Mouse (Mus musculus) forebrain, embryonic 11.5 days (tissue): ENCODE measurements around the gene Gm10471. TPM values are rescaled to one million over a fixed set of nuclear protein-coding genes. Genes with fewer than 3 reads are reported as not detected.
"Not testable (repeated sequence)": the region's sequence is repeated elsewhere in the genome, so short reads cannot be mapped to it uniquely, and the experiment has no call there.

Experiments
- ATAC-seq: fragments of 200-750 bp; cut with Nextera tagmentation; replicated peaks from 2 replicates; pipeline ENCODE4 v1.8.0; 2017; ENCODE audit warnings: moderate TSS enrichment; ENCODE audit not compliant: low FRiP score
- DNase-seq: peaks from one replicate; pipeline ENCODE4 v3.0.0-alpha.2; 2017; ENCODE audit warnings: low spot score
- H3K27ac ChIP-seq: fragments of 300-500 bp; sonication (generic); 2 replicates; pipeline ENCODE4 v1.5.1; 2014; ENCODE audit warnings: low read depth, low read length
- H3K27me3 ChIP-seq: fragments of 300-500 bp; sonication (generic); 2 replicates; pipeline ENCODE4 v1.6.1; 2014; ENCODE audit warnings: mild to moderate bottlenecking, low read length, mixed read lengths; ENCODE audit not compliant: control insufficient read depth, insufficient read depth
- H3K36me3 ChIP-seq: fragments of 300-500 bp; sonication (generic); 2 replicates; pipeline ENCODE4 v1.6.1; 2014; ENCODE audit warnings: mild to moderate bottlenecking, low read length, moderate library complexity, mixed read lengths; ENCODE audit not compliant: control insufficient read depth, insufficient read depth
- H3K4me1 ChIP-seq: fragments of 300-500 bp; sonication (generic); replicated peaks from 2 replicates; pipeline ENCODE4 v1.6.1; 2014; ENCODE audit warnings: low read length, mixed read lengths; ENCODE audit not compliant: control insufficient read depth, insufficient read depth
- H3K4me2 ChIP-seq: fragments of 300-500 bp; sonication (generic); 2 replicates; pipeline ENCODE4 v1.6.1; 2014; ENCODE audit warnings: low read depth, mild to moderate bottlenecking, low read length, moderate library complexity, mixed read lengths; ENCODE audit not compliant: severe bottlenecking
- H3K4me3 ChIP-seq: fragments of 300-500 bp; sonication (generic); 2 replicates; pipeline ENCODE4 v1.5.1; 2014; ENCODE audit warnings: low read depth, low read length
- H3K9ac ChIP-seq: fragments of 300-500 bp; sonication (generic); 2 replicates; pipeline ENCODE4 v1.6.1; 2014; ENCODE audit warnings: low read length
- H3K9me3 ChIP-seq: fragments of 300-500 bp; sonication (generic); 2 replicates; pipeline ENCODE4 v1.6.1; 2016; ENCODE audit warnings: low read length, mixed read lengths; ENCODE audit not compliant: control insufficient read depth
- WGBS: fragments of 180-500 bp; shearing (Covaris S2); extraction: QIAGEN DNeasy Blood & Tissue Kit; methylation state at CpG from one replicate; pipeline ENCODE4 v1.1.7; 2014; 5-methylcytosine and 5-hydroxymethylcytosine counted together
- polyA plus RNA-seq: library from polyadenylated mRNA; unstranded; fragments of >200 nt; fragmentation: Nextera tagmentation; extraction: Ambion mirVana; gene quantifications from 2 replicates; pipeline ENCODE4 v1.2.1, GENCODE M21; 2014

Gm10471 gene
- not detected in 2 replicates for polyA plus RNA-seq

GRCm38 (mm10) chr5:26089191-26089590, at the start of gene Gm10471:
TSS of gene Gm10471 (minus strand) at chr5:26089291.
- not testable (repeated sequence) for H3K4me3 ChIP-seq, DNase-seq

DNA sequence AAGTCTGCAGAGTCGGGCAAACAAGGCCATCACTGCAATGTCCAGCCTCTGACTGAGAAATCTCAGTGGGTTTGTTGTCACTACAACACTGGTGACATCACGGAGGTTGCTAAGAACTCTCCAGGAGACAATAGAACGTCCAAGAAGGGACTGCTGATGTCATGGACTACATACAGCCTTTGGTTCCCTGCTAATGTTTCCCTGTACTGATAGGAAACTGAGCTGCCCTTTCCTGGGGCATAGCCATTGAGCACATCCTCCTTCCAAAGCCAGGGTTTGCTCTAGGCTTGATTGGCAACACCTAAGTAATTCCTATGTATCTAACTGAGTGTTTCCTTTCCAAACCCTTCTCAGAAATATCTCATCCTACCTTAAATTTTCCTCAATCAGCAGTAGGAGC, 32.2 kb upstream of the Gm10471 start, which contains the start of gene Gm10220:
TSS of gene Gm10220 (minus strand) at position 101 of the 400 bp plus-strand sequence.
- H3K27me3 ChIP-seq, H3K4me2 ChIP-seq, H3K36me3 ChIP-seq, H3K9me3 ChIP-seq, H3K9ac ChIP-seq, H3K27ac ChIP-seq, H3K4me1 ChIP-seq, ATAC-seq, H3K4me3 ChIP-seq, DNase-seq: not testable (repeated sequence)
- WGBS, result no CpG with 5 or more reads among the region's 3 CpGs

More at GRCm38 (mm10) chr5:26089191-26089590, at the start of gene Gm10471:
- not testable (repeated sequence) for H3K4me1 ChIP-seq, H3K9ac ChIP-seq, H3K27ac ChIP-seq, H3K9me3 ChIP-seq, ATAC-seq, H3K27me3 ChIP-seq, H3K36me3 ChIP-seq, H3K4me2 ChIP-seq
- WGBS, result 83% methylated on average over 1 of the region's 1 CpGs

GRCm38 (mm10) chr5:26105262-26105661, 16.2 kb upstream of the Gm10471 start, which contains the start of gene 5031410I06Rik:
TSS of gene 5031410I06Rik (minus strand) at chr5:26105362.
- not testable (repeated sequence) for H3K4me2 ChIP-seq, H3K9me3 ChIP-seq, H3K9ac ChIP-seq, H3K36me3 ChIP-seq, H3K27me3 ChIP-seq, H3K27ac ChIP-seq, DNase-seq, H3K4me3 ChIP-seq, ATAC-seq, H3K4me1 ChIP-seq
- WGBS, result no CpG with 5 or more reads among the region's 3 CpGs

DNA sequence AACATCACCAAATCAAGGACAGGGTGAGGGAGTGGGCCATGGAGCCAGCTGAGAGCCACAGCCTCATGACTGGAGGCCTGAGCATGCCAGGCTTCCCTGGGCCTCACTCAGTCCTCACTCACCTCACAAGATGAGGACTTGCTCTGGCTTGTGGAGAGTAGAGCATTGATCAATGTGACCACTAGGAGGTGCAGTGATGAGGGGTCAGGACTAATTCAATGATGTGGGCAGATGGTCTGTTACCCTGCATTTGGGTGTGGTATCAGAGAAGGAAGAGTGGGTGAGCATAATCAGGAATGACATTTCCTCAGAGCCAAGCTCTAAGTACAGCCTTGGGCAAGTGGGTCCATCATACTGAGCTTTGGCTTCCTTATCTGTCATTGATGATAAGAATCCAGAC, 10.1 kb downstream of the Gm10471 start:
- not testable (repeated sequence) for DNase-seq, H3K4me1 ChIP-seq

GRCm38 (mm10) chr5:26070716-26071115, 18.4 kb downstream of the Gm10471 start:
- Histone ChIP-seq H3K9ac (no peak overlapping the region), H3K9me3 (no peaks in the 10 kb centered on the region), H3K27me3 (no peaks in the 10 kb centered on the region), H3K4me3 (no peak overlapping the region), H3K4me2 (no peak overlapping the region), H3K27ac (no peak overlapping the region), H3K36me3 (no peaks in the 10 kb centered on the region), H3K4me1 (no peaks in the 10 kb centered on the region)
- no peak for ATAC-seq
- peak; percentile 46 for DNase-seq
- 86% methylated on average over 24 of the region's 24 CpGs for WGBS

More for the DNA sequence above, 10.1 kb downstream of the Gm10471 start:
- not testable (repeated sequence) for H3K4me3 ChIP-seq, ATAC-seq, H3K27ac ChIP-seq, H3K4me2 ChIP-seq, H3K27me3 ChIP-seq, H3K9me3 ChIP-seq, H3K36me3 ChIP-seq, H3K9ac ChIP-seq

- not testable (repeated sequence) for DNase-seq, H3K4me3 ChIP-seq, H3K4me1 ChIP-seq, H3K27ac ChIP-seq, H3K27me3 ChIP-seq, H3K36me3 ChIP-seq, H3K4me2 ChIP-seq, H3K9ac ChIP-seq, ATAC-seq, H3K9me3 ChIP-seq
- WGBS, result no CpG with 5 or more reads among the region's 2 CpGs
Observed at GRCm38 (mm10) chr5:26058481-26058880, 30.6 kb downstream of the Gm10471 start, which contains the start of gene Gm7347. TSS of gene Gm7347 (minus strand) at chr5:26058581.

DNA sequence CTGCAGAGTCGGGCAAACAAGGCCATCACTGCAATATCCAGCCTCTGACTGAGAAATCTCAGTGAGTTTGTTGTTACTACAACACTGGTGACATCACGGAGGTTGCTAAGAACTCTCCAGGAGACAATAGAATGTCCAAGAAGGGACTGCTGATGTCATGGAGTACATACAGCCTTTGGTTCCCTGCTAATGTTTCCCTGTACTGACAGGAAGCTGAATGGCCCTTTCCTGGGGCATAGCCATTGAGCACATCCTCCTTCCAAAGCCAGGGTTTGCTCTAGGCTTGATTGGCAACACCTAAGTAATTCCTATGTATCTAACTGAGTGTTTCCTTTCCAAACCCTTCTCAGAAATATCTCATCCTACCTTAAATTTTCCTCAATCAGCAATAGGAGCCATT, 49.6 kb downstream of the Gm10471 start, which contains the start of gene Speer4a:
TSS of gene Speer4a (minus strand) at position 101 of the 400 bp plus-strand sequence.
- H3K4me3 ChIP-seq, H3K9ac ChIP-seq, H3K27ac ChIP-seq, H3K9me3 ChIP-seq, ATAC-seq, H3K36me3 ChIP-seq, H3K4me2 ChIP-seq, H3K27me3 ChIP-seq, DNase-seq, H3K4me1 ChIP-seq: not testable (repeated sequence)
- 72% methylated on average over 2 of the region's 2 CpGs for WGBS

Other genes with a start within 250 kb of the Gm10471 start
- gene Gm21663, start 146.9 kb downstream of the Gm10471 start, polyA plus RNA-seq, result not detected in 2 replicates
- gene Gm21671, start 134.9 kb downstream of the Gm10471 start, polyA plus RNA-seq, result 0.13 TPM in 1 of 2 replicates, not detected in the other
- gene Gm21680, start 116.6 kb downstream of the Gm10471 start, polyA plus RNA-seq, result not detected in 2 replicates
- 0.25 TPM in 1 of 2 replicates, not detected in the other for gene Gm21698, start 100.6 kb downstream of the Gm10471 start, polyA plus RNA-seq
- 0.24 TPM in 1 of 2 replicates, not detected in the other for gene Gm1979, start 84.5 kb downstream of the Gm10471 start, polyA plus RNA-seq
- gene Gm5862, start 66.4 kb downstream of the Gm10471 start, polyA plus RNA-seq, result not detected in 2 replicates
- gene Speer4a, start 49.7 kb downstream of the Gm10471 start, polyA plus RNA-seq, result 0.12 and 0.17 TPM in 2 replicates
- not detected in 2 replicates for gene Gm7347, start 30.7 kb downstream of the Gm10471 start, polyA plus RNA-seq
- 0.16 TPM in 1 of 2 replicates, not detected in the other for gene 5031410I06Rik, start 16.1 kb upstream of the Gm10471 start, polyA plus RNA-seq
- gene Gm10220, start 32.1 kb upstream of the Gm10471 start, polyA plus RNA-seq, result not detected in 2 replicates
- 0.09 TPM in 1 of 2 replicates, not detected in the other for gene Gm7361, start 168.4 kb upstream of the Gm10471 start, polyA plus RNA-seq